Mouse (Mus musculus) ES-E14 (cell line): ENCODE data around the gene Sept5.

ENCODE experiments used
- CHD2 ChIP-seq: IDR thresholded peaks from 2 replicates; pipeline ENCODE4 v1.6.1; 2014; ENCODE audit warnings: mild to moderate bottlenecking, low read depth, low read length, inconsistent platforms
- MAFK ChIP-seq: IDR thresholded peaks from 2 replicates; pipeline ENCODE4 v1.6.1; 2014; ENCODE audit warnings: mild to moderate bottlenecking, low read depth, low read length, inconsistent platforms; ENCODE audit not compliant: insufficient read depth
- ZC3H11A ChIP-seq: IDR thresholded peaks from 2 replicates; pipeline ENCODE4 v1.6.1; 2012; ENCODE audit warnings: low read depth, mild to moderate bottlenecking, inconsistent platforms, low read length, borderline replicate concordance
- ZNF384 ChIP-seq: IDR thresholded peaks from 2 replicates; pipeline ENCODE4 v1.6.1; 2012; ENCODE audit warnings: low read depth, low read length, inconsistent platforms

DNA sequence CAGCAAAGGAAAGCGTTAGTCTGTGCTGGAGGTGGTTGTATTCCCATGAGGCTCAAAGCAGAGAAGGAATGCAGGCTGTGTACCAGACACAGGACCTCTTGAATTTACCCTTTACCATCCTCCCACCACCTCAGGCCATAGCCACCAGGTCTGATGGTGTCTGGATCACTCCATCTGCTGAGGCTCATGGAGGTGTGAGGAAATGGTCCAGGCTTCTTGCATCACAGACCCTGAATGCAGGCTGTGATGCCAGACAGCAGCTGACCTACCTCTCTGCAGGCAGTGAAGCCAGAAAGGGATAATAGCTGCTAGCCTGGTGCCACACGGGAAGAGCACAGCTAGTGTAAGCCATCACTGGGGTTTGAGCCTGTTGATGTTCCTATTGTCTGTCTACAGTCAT lies 8.6 kb upstream of the Sept5 start:
- no peak for TF ChIP-seq ZC3H11A
- no peak for TF ChIP-seq ZNF384
- no peak for TF ChIP-seq CHD2
- no peak for TF ChIP-seq MAFK
